Mouse (Mus musculus) MN1 (cell line): ENCODE data around the gene Zfp704.

Experiments used
- DNase-seq: peaks from one replicate; pipeline ENCODE4 v3.0.0-alpha.2; 2016; ENCODE audit warnings: low spot score

Zfp704 gene

GRCm38 (mm10) chr3:9456380-9456890 lies 153.4 kb downstream of the Zfp704 start:
- DNase-seq, result no peak

- no peak for DNase-seq
Observed at GRCm38 (mm10) chr3:9455351-9455750, 154.5 kb downstream of the Zfp704 start.

GRCm38 (mm10) chr3:9454556-9455330 lies 155.1 kb downstream of the Zfp704 start:
- DNase-seq, result no peak

DNA sequence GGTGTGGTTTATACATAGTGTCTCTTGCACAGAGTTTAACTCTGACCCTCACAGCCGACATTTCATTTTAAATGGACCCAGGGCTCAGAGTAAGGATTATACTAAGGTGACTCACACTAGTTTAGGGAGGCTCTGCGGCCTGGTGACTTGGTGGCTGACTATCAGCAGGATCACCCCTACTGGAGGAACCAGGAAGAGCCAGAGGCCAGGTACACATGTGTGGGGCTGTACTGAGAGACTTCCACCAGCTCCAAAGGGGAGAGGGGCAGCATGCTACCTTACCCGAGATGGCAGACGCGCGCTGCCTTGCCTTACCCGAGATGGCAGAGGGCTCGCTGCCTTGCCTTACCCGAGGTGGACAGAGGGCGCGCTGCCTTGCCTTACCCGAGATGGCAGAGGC lies 159.4 kb downstream of the Zfp704 start:
- DNase-seq, result no peak

DNA sequence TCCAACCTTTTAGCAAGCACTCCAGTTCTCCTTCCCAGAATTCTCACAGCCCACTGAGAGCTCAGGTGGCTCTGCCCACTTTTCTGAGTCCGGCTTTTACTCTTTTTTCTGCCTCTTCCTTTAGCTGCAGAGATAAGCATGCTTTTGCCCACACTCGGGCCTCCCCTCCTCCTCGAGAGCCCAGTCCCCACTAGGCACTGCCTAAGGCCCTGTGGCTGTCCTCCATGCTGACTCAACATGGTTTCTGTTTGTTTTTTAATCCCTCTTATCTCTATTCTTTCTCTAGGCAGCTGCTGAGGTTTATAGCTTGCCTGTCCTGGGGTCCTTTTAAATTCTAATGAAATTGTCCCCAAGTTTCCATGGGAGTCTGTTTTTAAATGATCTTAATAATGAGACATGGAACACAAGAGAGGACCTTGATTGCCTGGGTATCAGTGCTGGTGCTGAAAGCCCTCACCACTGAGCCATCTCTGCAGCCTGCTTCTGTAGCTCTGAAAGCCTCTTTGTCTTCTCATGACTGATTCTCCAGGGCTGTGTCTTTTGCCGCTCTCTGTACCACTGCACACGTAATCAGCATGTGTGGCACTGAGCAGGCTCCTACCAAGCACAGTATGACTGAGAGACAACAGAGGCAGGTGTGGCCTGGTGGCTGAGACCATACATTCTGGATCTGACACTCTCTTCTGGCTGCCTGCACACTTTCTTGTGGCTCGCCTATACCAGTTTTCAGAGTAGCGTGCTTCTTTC lies 160.5 kb downstream of the Zfp704 start:
- DNase-seq, result no peak

DNA sequence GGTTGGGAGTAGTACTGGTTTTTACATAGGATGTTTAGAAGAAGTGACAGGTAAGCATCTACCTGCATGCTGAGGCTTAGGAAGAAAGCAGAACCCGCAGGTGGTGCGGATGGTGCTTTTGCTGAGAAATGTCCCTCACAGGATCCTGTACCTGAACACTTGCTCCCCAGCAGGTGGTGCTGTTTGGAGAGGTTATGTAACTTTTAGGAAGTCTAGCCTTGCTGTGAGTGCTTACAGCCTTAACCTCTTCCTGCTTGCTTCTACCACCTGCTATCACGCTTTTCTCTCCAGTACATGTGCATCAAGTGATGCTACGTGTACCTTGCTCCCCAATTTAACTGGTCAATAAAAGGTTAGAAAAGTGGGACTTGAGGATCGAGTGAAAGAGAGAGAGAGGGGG lies 161.3 kb downstream of the Zfp704 start:
- DNase-seq, result no peak

DNA sequence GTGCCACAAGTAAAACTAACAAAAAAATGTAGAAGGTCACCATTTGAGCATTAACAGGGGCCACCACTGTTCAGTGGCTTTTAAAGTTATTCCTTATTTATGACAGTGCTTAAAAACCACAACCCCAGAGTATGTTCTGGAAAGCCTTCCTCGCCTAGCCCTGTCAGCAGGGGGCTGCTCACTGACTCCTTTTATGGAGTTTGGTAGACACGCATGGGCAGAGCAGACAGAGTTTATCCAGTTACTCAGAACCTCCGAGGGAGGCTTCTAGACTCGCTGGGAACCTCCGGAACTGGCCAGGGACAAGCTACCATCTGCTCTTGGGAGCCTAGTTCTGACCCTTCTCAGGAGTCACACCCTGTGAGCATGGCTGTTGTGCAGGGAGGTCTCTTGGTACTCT lies 165.3 kb downstream of the Zfp704 start:
- DNase-seq, result no peak

- DNase-seq, result no peak
Observed at GRCm38 (mm10) chr3:9443981-9444380, 165.9 kb downstream of the Zfp704 start.

DNA sequence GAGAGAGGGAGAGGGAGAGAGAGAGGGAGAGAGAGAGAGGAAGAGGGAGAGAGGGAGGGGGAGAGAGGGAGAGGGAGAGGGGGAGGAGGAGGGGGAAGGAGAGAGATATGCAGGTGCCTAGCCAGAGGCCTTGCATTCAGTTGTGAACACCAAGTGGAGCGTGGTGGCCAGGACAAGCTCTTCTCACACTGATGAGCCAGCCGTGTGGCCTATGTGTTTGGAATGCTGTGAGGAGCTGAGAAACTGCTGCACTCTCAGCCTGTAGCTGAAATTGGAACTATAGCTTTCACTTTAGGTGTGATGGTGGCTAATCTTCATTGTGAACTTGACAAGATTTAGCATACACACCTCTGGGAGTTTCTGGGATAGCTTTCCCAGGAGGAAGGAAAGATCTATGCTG lies 166.4 kb downstream of the Zfp704 start:
- DNase-seq, result no peak

DNA sequence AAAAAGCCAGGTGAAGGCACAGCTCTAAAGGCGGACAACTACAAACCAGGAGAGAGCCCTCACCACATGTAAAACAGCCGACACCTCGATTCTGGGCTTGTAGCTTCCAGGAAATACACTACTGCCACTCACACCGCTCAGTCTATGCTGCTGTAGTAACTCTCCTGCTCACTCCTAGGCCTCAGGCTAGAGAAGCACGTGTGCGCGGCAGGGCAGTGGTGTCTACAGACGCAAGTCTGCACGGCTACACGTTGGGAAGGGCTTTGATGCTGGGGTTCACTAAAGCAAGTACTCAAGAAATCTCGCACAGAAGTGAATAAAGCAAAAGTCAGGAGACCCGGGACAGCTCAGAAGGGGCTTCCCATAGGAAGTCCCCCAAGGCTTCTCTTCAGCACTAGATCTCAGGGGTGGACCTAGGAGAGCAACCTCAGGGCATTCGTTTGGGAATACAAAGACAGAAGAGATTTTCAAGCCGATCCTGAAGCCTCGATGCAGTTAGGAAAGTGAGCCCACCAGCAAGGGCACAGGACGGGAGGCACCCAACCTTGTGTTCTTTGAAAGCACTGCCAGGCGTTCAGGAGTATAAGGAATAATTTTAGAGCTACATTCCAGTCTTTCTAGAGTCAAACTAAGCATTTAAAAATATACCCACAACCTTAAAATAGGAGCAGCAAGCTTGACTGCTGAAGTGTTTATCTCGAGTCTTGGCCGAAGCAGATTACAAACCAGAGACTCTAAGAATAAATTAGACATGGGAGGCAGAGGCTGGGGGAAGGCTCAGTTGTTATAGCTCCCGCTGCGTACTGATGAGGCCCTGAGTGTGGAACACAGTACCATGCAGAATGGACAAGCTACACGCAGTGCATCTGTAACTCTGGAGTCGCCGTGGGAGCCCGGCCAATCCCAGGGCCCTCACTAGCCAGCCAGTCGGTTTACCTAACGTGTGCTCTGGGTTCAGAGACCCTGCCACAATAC lies 168.0 kb downstream of the Zfp704 start:
- DNase-seq, result no peak

DNA sequence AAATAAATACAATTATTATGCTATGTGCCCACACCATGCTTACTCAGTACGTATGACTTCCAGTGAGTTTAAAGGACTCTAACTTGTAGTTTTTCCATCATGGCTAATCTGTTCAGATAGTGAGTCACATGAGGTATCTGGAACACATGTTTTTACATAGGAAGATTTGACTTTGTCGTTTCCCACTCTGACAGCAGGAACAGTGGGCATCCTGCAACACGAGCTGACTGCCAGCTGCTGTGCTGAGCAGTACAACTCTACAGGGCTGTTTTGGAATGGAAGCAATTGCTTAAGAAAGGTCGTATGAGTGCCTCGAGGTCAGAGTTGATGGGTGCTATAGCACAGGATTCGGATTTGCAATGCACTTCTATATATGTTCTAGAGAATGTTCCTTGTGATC lies 169.4 kb downstream of the Zfp704 start:
- no peak for DNase-seq

- DNase-seq, result no peak
Observed at GRCm38 (mm10) chr3:9439619-9440286, 170.1 kb downstream of the Zfp704 start.

DNA sequence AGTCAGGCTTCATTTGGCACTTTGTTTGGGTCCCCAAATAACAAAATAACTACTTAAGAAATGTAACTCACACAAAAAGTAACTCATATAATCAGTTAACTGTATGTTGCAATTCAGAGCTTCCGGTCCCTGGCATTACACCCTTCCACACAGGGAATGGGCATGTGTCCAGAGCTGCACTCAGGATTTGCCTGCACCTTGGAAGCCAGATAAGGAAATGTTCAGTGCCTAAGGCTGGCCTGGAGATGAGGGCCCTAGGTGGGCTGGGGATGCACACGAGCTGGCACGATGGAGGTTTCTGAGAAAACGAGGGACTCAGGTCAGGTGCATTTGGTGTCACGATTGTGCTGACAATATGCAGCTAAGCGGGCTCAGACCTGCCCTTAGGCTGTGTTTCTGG lies 173.6 kb downstream of the Zfp704 start:
- peak; percentile 12 for DNase-seq

DNA sequence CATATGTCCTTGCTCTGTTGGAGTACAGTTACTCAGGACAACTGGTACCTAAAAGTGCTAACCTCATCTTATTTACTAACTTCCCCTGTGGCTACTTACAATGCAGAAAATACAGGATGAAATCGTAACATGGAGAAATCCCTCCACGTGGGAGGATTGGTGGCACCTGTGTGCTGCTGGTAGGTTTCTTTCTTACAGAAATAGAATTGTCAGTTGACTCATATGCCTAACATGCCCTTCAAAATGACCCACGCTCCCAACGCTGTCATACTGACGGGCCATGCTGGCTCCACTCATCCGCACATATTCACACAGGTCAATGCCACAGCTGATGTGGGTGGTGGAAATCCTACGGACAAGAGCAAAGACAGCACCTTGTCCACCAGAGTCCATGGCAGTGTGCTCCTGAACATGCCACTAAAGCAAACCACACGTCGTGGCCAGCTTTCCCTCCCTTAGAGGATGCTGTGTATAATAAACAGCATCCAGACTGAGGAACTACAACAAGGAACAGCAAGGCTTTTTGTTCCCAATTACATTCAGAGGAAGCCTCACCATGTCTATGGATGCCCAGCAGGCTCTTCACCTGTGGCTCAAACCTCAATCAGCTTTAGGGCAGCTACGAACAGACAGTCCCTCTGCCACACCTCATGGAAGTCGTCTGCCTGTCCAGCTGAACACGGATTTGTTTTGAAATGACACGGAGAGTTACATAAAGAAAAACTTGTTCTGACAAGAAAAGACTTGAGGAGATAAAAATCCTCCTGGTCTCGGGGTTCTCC lies 175.3 kb downstream of the Zfp704 start:
- no peak for DNase-seq

GRCm38 (mm10) chr3:9432796-9433526 lies 176.9 kb downstream of the Zfp704 start:
- no peak for DNase-seq

DNA sequence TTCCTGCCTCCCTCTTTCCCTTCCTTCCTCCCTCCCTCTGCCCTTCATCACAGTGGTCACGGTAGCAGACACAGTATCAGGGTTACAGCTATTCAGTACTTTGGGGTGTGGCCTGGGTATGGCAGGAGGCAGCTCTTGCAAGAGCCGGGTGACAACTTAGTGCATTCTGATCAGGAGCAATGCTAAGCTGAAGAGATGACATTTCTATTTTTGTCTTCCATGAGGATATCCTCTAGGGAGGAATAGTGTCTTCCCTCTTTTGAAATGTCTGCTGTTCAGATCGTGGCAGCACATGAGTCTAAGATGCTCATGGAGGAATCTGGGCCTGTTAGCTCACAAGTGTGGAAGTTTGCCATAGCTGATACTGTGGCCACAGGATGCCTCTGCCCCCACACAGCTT lies 177.7 kb downstream of the Zfp704 start:
- DNase-seq, result no peak

GRCm38 (mm10) chr3:9429946-9430345 lies 179.9 kb downstream of the Zfp704 start:
- DNase-seq, result no peak

GRCm38 (mm10) chr3:9427826-9428225 lies 182.1 kb downstream of the Zfp704 start:
- DNase-seq, result no peak

DNA sequence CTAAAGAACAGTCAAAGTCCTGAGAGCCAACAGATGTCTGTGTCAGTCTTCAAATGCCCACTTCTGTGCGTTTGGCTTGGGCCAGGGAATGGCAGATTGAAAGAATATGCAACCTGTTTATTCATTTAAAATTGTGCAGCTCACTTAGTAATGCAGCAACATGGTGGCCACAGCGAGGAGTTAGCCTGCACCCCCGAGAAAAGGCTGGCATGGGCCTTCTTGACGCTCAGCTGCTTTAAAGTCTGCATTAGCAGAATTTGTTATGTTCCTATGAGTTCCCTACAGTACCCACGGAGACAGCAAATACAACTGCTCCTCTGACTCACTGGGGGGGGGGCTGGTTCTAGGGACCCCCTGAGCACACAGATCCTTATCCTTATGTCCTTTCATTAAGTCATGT lies 184.2 kb downstream of the Zfp704 start:
- no peak for DNase-seq

GRCm38 (mm10) chr3:9424637-9425036 lies 185.2 kb downstream of the Zfp704 start:
- DNase-seq, result no peak
